Mouse (Mus musculus) embryonic facial prominence, embryonic 10.5 days (tissue): ENCODE measurements around the gene Rpp25l. TPM values are rescaled to one million over a fixed set of nuclear protein-coding genes. Genes with fewer than 3 reads are reported as not detected.

Experiments used
- DNase-seq: peaks from one replicate; pipeline ENCODE4 v3.0.0-alpha.2; 2017; ENCODE audit warnings: low spot score
- H3K27ac ChIP-seq: fragments of 300-500 bp; sonication (generic); replicated peaks from 2 replicates; pipeline ENCODE4 v1.5.1; 2016; ENCODE audit warnings: mild to moderate bottlenecking
- H3K27me3 ChIP-seq: fragments of 300-500 bp; sonication (generic); replicated peaks from 2 replicates; pipeline ENCODE4 v1.6.1; 2016; ENCODE audit warnings: low read depth, mild to moderate bottlenecking; ENCODE audit not compliant: poor library complexity, severe bottlenecking
- H3K36me3 ChIP-seq: fragments of 300-500 bp; sonication (generic); replicated peaks from 2 replicates; pipeline ENCODE4 v1.6.1; 2016; ENCODE audit warnings: mild to moderate bottlenecking, moderate library complexity
- H3K4me1 ChIP-seq: fragments of 300-500 bp; sonication (generic); 2 replicates; pipeline ENCODE4 v1.6.1; 2016
- H3K4me3 ChIP-seq: fragments of 300-500 bp; sonication (generic); 2 replicates; pipeline ENCODE4 v1.5.1; 2016; ENCODE audit warnings: mild to moderate bottlenecking, moderate library complexity
- H3K9me3 ChIP-seq: fragments of 300-500 bp; sonication (generic); 2 replicates; pipeline ENCODE4 v1.6.1; 2016; ENCODE audit warnings: mild to moderate bottlenecking
- WGBS: fragments of 180-500 bp; shearing (Covaris S2); methylation state at CpG from one replicate; pipeline ENCODE4 v1.1.7; 2016; 5-methylcytosine and 5-hydroxymethylcytosine counted together
- polyA plus RNA-seq: library from polyadenylated mRNA; unstranded; fragments of >200 nt; fragmentation: Nextera tagmentation; extraction: Ambion mirVana; gene quantifications from 2 replicates; pipeline ENCODE4 v1.2.1, GENCODE M21; 2016

Rpp25l gene
- polyA plus RNA-seq, 1 experiment from 2014 or later: 91.9 TPM

- Histone ChIP-seq H3K9me3 (no peaks in the 10 kb centered on the region), H3K36me3 (no peaks in the 10 kb centered on the region), H3K4me1 (peaks cover 30% of the 10 kb centered on the region), H3K27ac (0 out of 2 replicates have a peak overlapping the region, but pooled peaks have one; percentile 35), H3K4me3 (peak overlapping the region; percentile 30; the same call in 1 of the 2 replicates), H3K27me3 (peaks cover 86% of the 10 kb centered on the region)
- 14% methylated on average over 20 of the region's 20 CpGs for WGBS
- DNase-seq: no peak
These were observed 13.7 kb upstream of the Rpp25l start for GRCm38 (mm10) chr4:41726826-41727621.

- H3K4me1 ChIP-seq: peaks cover 29% of the 10 kb centered on the region
- peak; percentile 91 for DNase-seq
- H3K27ac ChIP-seq: peak within 1 kb of the TSS; percentile 86
- WGBS: under 1% methylated on average over 27 of the region's 27 CpGs
- peak within 1 kb of the TSS; percentile 94 for H3K4me3 ChIP-seq
- peaks cover 22% of the 10 kb centered on the region for H3K36me3 ChIP-seq
- peaks cover 46% of the 10 kb centered on the region for H3K27me3 ChIP-seq
- no peaks in the 10 kb centered on the region for H3K9me3 ChIP-seq
These were observed 9.6 kb upstream of the Rpp25l start, which contains the start of gene Dctn3 for GRCm38 (mm10) chr4:41722918-41723351. Gene Dctn3, minus strand, starts transcription at chr4:41723170.

- no peaks in the 10 kb centered on the region for H3K9me3 ChIP-seq
- peaks cover 53% of the 10 kb centered on the region for H3K36me3 ChIP-seq
- H3K4me1 ChIP-seq: peaks cover 49% of the 10 kb centered on the region
- H3K27me3 ChIP-seq: no peaks in the 10 kb centered on the region
- H3K4me3 ChIP-seq: 0 out of 2 replicates have a peak overlapping the region, but pooled peaks have one; percentile 5
- 45% methylated on average over 6 of the region's 6 CpGs for WGBS
- H3K27ac ChIP-seq: peak overlapping the region; percentile 44; the same call in 1 of the 2 replicates
- DNase-seq: peak; percentile 47
These were observed 3.5 kb upstream of the Rpp25l start for GRCm38 (mm10) chr4:41716834-41717233.

GRCm38 (mm10) chr4:41715596-41715995 lies 2.3 kb upstream of the Rpp25l start:
- Histone ChIP-seq H3K4me3 (no peak overlapping the region), H3K36me3 (peaks cover 65% of the 10 kb centered on the region), H3K9me3 (no peaks in the 10 kb centered on the region), H3K4me1 (peaks cover 51% of the 10 kb centered on the region), H3K27ac (no peak overlapping the region), H3K27me3 (no peaks in the 10 kb centered on the region)
- WGBS: 83% methylated on average over 5 of the region's 5 CpGs
- no peak for DNase-seq

- Histone ChIP-seq H3K4me3 (no peak overlapping the region), H3K27ac (no peak overlapping the region), H3K9me3 (no peaks in the 10 kb centered on the region), H3K36me3 (peaks cover 66% of the 10 kb centered on the region), H3K4me1 (peaks cover 50% of the 10 kb centered on the region), H3K27me3 (no peaks in the 10 kb centered on the region)
- DNase-seq: no peak
- 79% methylated on average over 8 of the region's 8 CpGs for WGBS
These were observed 1.7 kb upstream of the Rpp25l start for GRCm38 (mm10) chr4:41715082-41715481.

- no peak overlapping the region for H3K27ac ChIP-seq
- 19% methylated on average over 8 of the region's 8 CpGs for WGBS
- peak; percentile 68 for DNase-seq
- H3K4me1 ChIP-seq: peaks cover 50% of the 10 kb centered on the region
- peak overlapping the region; percentile 89 for H3K4me3 ChIP-seq
- H3K36me3 ChIP-seq: peaks cover 58% of the 10 kb centered on the region
- no peaks in the 10 kb centered on the region for H3K9me3 ChIP-seq
- no peaks in the 10 kb centered on the region for H3K27me3 ChIP-seq
These were observed 942 bp upstream of the Rpp25l start for GRCm38 (mm10) chr4:41714276-41714675.

GRCm38 (mm10) chr4:41712421-41713196 lies 725 bp downstream of the Rpp25l start:
- Histone ChIP-seq H3K4me1 (peaks cover 63% of the 10 kb centered on the region), H3K27ac (peak overlapping the region; percentile 96), H3K4me3 (peak overlapping the region; percentile 89), H3K27me3 (peaks cover 6% of the 10 kb centered on the region), H3K36me3 (peaks cover 42% of the 10 kb centered on the region), H3K9me3 (no peaks in the 10 kb centered on the region)
- WGBS: 52% methylated on average over 31 of the region's 31 CpGs
- DNase-seq: no peak

GRCm38 (mm10) chr4:41711705-41712375 lies 1.5 kb downstream of the Rpp25l start:
- Histone ChIP-seq H3K27me3 (peaks cover 10% of the 10 kb centered on the region), H3K36me3 (peaks cover 34% of the 10 kb centered on the region), H3K4me1 (peaks cover 63% of the 10 kb centered on the region), H3K27ac (peak overlapping the region; percentile 96; the same call in 1 of the 2 replicates), H3K9me3 (no peaks in the 10 kb centered on the region), H3K4me3 (peak overlapping the region; percentile 89)
- DNase-seq: no peak
- WGBS: 82% methylated on average over 16 of the region's 16 CpGs

GRCm38 (mm10) chr4:41710229-41710628 lies 3.1 kb downstream of the Rpp25l start:
- Histone ChIP-seq H3K9me3 (no peaks in the 10 kb centered on the region), H3K36me3 (peaks cover 24% of the 10 kb centered on the region), H3K4me3 (no peak overlapping the region), H3K27me3 (peaks cover 27% of the 10 kb centered on the region), H3K27ac (no peak overlapping the region), H3K4me1 (peaks cover 67% of the 10 kb centered on the region)
- no peak for DNase-seq
- WGBS: 60% methylated on average over 4 of the region's 4 CpGs

GRCm38 (mm10) chr4:41708192-41708745 lies 5.1 kb downstream of the Rpp25l start:
- Histone ChIP-seq H3K36me3 (peaks cover 21% of the 10 kb centered on the region), H3K27ac (peak overlapping the region; percentile 16; the same call in 1 of the 2 replicates), H3K27me3 (peaks cover 45% of the 10 kb centered on the region), H3K4me3 (no peak overlapping the region), H3K4me1 (peaks cover 73% of the 10 kb centered on the region), H3K9me3 (no peaks in the 10 kb centered on the region)
- 39% methylated on average over 8 of the region's 8 CpGs for WGBS
- no peak for DNase-seq

GRCm38 (mm10) chr4:41707011-41707535 lies 6.3 kb downstream of the Rpp25l start:
- H3K27ac ChIP-seq: peak overlapping the region; percentile 16; the same call in 1 of the 2 replicates

More at GRCm38 (mm10) chr4:41707011-41707535, 6.3 kb downstream of the Rpp25l start:
- 3% methylated on average over 13 of the region's 13 CpGs for WGBS
- Histone ChIP-seq H3K4me3 (peak overlapping the region; percentile 11), H3K4me1 (peaks cover 66% of the 10 kb centered on the region), H3K36me3 (peaks cover 17% of the 10 kb centered on the region), H3K27me3 (peaks cover 48% of the 10 kb centered on the region), H3K9me3 (no peaks in the 10 kb centered on the region)
- DNase-seq: peak; percentile 80
